Mouse (Mus musculus): ENCODE measurements around the gene Hamp.

GRCm38 (mm10) chr7:30972426-30973250 lies 28.8 kb upstream of the Hamp start:
- TF ChIP-seq POLR2A (IDR thresholded peaks at IDR 0.05; ENCODE audit: borderline replicate concordance, low read depth, low read length) (no peak), CTCF (IDR thresholded peaks at IDR 0.05; ENCODE audit: low read depth, low read length) (no peak)
